Mouse (Mus musculus) thymus, adult 18-20 months (tissue): ENCODE results near the gene Zfp553.
"Not testable (repeated sequence)": the region's sequence is repeated elsewhere in the genome, so short reads cannot be mapped to it uniquely, and the experiment has no call there.

Experiments used
- DNase-seq, 2 experiments: peaks; one replicate each; pipeline ENCODE4 v3.0.0; 2022; ENCODE audit warnings: mixed read lengths in 2 of 2

Zfp553 gene

DNA sequence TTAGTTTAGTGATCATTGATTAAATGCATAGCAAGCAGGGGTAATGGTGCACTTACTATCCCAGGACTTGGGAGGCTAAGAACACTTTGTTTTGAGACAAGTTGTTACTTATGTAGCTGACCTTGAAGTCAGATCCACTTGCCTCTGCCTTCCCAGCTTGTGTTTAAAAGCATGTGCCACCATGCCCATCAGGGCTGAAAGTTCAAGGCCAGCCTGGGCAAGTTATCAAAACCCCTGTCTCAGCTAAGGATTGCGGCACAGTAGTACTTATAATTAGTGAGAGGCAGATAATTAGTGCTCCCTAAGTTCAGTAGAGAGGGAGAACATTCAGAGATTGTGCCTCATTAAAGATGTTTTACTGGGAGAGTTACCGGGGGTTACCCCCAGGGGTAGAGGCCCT is 1.9 kb downstream of the Zfp553 start:
- DNase-seq: no peak

DNA sequence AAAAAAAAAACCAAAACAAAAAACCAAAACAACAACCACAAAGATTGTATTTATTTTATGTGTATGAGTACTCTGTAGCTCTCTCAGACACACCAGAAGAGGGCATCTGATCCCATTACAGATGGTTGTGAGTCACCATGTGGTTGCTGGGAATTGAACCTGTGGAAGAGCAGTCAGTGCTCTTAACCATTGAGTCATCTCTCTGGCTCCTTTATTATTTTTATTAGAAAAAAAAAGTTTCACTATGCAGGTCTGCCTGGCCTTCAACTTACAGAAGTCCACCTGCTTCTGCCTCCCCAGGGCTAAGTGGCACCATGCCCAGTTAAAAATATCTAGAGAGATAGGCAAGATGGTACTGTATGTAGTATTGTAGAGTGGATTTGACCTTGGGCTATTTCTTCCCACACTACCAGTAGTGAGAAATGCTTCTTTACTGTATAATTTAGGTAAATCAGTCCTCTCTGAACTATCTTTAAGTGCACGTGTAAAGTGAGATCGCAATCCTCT is 10.6 kb downstream of the Zfp553 start:
- DNase-seq: no peak

DNA sequence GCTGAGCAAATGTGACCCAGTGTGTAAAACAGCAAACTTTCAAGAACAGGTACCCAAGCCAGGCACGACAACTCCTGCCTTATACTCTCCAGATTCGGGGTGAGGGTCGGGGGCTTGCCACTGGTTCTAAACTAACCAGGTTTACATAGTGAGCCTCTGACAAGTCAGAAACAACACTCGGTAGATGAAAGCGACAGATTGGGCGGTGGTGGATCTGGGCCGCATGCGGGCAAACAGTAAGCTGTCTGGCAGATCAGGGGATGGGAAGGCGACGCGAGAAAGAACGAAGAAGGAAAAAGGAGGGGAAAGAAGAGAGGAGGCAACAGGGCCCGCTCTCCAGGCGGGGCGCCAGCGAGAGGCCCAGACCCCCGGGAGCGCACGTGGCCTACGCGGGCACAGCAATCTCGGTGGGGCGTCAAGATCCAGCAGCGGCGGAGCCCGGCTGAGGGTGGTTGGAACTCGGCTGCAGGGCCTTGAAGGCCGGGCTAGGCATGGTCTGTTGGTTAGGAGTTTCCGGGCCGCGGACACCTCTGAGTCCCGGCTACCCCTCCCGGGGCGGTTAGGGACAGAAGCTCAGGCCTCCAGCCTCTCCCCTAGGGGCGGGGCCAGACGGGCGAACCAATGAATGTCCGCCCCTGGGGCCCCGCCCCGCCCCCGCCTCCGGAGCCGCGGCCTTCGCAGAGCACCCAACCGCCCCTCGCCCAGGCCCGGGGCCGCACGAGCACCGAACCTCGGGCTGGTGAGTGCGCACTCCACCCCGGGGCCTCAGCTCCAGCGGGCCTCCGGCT is 11.2 kb downstream of the Zfp553 start, which contains the start of gene Zfp771:
Gene Zfp771 (plus strand): TSS at position 405 of the 788 bp plus-strand sequence.
- DNase-seq: peak; percentile 86 to 88

DNA sequence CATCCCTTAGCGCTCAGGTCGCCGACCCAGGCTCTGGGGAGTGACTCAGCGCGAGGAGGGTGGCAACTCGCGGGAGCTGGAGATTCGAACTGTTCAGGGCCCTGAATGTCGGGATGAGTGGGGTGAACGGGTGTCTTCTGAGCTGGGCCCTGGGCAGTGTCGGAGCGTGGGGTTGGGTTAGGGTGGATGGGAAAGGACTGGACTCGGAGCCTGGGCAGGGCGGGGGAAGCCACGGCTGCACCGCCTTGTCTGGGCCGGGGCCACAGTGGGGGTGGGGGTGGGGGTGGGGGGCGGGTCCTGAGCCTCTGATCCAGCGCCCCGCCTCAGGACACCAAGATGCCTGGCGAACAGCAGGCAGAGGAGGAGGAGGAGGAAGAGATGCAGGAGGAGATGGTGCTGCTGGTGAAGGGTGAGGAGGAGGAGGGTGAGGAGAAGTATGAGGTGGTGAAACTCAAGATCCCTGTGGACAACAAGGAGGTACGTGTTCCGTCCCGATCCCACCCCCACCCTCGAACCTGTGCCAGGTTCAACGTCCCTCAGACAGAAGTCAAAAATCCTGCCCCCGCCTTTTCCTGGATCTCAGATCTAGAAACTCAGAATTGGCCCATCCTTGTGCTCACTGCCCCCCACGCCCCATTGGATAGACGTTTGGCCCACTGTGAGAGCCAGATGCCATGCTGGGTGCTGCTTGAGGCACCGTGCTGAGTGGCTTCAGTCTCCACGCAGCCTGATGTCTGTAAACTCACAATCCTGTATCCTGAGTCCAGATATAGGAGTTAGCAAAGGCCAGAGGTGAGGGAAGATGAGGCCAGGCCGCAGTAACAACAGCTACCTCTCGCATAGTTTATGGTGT is 12.0 kb downstream of the Zfp553 start:
- DNase-seq: no peak

DNA sequence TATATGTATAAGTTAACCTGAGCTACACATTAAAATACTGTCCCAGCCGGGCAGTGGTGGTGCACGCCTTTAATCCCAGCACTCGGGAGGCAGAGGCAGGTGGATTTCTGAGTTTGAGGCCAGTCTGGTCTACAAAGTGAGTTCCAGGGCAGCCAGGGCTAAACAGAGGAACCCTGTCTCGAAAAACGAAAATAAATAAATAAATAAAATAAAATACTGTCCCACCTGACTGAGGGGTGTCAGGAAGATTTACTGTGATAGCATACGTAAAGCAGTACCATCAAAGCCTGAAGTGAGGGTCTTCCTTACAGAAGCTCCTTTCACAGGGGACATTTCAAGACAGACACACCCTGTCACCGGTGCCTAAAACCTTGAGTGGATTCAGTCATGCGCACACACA is 17.6 kb downstream of the Zfp553 start:
- not testable (repeated sequence) for DNase-seq

DNA sequence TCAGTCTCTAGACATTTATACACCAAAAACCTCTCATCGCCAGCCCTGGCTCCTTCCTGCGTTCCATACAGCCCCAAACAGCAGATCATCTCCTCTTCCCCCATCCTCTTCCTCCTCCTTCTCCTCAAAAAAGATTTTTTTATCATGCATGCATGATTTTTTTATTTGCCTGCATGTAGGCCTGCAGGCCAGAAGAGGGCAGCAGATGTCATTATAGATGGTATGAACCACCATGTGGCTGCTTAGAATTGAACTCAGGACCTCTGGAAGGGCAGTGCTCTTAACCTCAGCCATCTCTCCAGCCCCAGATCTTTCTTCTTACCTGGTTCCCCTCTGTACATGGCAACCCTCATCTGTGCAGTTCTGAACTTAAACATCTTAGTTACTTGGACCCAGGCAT is 19.6 kb downstream of the Zfp553 start:
- peak in 1 of 2 experiments; percentile 23 for DNase-seq

DNA sequence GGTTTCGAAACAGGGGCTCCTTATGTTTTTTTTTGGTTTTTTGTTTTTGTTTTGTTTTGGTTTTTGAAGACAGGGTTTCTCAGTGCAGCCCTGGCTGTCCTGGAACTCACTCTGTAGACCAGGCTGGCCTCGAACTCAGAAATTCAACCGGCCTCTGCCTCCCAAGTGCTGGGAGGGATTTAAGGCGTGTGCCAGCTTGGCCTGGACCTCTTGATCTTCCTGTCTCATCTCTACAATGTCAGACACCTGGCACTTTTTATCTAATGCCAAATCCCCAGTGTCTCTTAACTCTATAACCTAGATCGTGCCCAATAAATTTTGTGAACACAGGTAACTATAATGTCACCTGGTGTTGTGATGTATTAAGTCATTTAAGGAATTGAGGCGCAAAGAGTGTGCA is 20.5 kb downstream of the Zfp553 start:
- peak in 1 of 2 experiments; percentile 22 for DNase-seq

DNA sequence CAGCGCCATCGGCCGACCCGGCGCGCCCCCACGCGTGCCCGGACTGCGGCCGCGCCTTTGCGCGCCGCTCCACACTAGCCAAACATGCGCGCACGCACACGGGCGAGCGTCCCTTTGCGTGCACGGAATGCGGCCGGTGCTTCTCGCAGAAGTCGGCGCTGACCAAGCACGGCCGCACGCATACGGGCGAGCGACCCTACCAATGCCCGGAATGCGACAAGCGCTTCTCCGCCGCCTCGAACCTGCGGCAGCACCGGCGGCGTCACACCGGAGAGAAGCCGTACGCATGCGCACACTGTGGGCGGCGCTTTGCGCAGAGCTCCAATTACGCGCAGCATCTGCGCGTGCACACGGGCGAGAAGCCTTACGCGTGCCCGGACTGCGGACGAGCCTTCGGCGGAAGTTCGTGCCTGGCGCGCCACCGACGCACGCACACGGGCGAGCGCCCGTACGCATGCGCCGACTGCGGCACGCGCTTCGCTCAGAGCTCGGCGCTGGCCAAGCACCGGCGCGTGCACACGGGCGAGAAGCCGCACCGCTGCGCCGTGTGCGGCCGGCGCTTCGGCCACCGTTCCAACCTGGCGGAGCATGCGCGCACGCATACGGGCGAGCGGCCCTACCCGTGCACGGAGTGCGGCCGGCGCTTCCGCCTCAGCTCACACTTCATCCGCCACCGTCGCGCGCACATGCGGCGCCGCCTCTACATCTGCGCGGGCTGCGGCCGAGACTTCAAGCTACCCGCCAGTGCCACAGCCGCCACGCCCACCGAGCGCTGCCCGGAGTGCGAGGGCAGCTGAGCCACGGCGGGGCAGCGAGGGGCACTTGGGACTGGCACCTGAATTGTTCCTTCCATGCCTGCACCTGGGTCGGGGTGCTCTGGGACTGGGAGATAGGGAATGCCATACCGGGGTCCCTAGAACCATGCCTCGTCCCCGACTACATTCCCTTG is 21.2 kb downstream of the Zfp553 start:
- peak; percentile 91 to 93 for DNase-seq

DNA sequence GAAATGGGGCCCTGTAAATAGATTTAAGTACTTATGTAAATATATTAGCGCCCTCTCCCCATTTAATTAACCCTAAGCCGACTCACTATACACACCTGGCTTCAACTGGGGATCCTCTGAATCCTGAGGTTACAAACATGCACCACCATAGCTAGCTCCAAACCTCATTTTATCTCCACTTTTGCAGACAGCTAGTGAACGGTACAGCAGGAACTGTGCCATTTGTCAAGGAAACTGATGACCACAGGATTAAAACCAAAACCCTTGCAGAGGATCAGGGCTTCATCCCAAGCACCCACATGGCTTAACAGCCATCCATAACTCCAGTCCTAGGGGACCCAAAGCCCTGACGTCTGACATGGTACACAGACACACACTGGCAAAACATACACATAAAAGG is 22.1 kb downstream of the Zfp553 start:
- DNase-seq: no peak

DNA sequence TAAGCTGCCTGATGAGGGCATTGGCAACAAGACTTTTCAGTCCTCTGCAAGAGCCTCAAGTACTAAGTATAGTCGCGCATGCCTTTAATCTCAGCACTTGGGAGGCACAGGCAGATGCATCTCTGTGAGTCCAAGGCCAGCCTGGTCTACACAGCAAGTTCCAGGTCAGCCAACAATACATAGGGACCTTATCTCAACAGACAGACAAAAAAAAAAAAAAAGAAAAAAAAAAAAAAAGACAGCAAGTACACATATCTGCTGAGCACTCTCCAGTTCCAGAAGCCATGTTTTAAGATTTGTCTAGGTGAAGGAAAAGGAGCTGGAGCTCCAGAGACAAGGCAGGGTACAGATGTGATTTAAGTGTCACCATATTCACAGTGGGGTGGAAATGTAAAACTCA is 23.1 kb downstream of the Zfp553 start:
- no peak for DNase-seq

DNA sequence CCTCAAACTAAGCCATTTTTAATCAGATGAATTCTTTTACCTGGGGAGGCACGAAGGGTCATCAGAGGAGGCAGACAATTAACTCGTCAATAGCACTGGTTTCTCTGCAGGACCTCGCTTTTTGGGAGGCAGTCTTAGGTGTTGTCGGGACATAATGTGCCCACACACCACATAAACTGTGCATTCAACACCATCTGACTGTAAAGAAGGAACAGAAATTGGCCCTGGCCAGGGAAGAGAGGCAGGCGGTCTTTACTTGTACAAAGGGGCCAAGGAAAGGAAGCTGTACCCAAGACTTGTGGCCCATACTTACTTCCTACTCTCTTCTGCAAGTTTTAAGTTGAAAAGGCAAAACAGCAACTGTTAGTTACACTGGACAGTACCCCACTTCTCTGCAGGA is 23.7 kb downstream of the Zfp553 start:
- no peak for DNase-seq

DNA sequence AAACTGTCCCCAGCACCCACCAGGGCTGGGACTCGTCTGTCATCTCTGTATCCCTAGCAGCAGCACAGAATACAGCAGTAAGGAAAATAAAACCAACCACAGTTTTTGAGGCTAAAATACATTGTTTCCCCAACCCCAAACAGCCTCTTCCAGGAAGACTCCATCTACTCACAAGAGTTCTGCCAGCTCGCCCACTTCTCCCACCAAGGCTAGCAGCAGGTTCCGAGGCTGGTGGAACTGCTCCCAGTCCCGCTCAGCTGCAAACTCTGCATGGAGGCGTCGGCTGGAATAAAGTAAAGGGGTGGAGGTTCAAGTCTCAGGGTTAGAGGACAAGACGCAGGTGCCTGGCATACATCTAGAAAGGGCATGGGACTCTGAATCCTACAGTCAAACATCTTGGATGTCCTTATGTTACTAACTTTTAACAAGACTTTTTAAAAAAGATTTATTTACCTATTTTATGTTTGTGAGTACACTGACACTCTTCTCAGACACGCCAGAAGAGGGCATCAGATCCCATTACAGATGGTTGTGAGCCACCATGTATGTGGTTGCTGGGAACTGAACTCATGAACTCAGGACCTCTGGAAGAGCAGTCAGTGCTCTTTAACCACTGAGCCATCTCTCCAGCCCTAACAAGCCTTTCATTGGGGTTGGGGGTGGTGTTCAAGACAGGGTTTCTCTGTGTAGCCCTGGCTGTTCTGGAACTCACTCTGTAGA is 26.5 kb downstream of the Zfp553 start:
- DNase-seq: no peak

DNA sequence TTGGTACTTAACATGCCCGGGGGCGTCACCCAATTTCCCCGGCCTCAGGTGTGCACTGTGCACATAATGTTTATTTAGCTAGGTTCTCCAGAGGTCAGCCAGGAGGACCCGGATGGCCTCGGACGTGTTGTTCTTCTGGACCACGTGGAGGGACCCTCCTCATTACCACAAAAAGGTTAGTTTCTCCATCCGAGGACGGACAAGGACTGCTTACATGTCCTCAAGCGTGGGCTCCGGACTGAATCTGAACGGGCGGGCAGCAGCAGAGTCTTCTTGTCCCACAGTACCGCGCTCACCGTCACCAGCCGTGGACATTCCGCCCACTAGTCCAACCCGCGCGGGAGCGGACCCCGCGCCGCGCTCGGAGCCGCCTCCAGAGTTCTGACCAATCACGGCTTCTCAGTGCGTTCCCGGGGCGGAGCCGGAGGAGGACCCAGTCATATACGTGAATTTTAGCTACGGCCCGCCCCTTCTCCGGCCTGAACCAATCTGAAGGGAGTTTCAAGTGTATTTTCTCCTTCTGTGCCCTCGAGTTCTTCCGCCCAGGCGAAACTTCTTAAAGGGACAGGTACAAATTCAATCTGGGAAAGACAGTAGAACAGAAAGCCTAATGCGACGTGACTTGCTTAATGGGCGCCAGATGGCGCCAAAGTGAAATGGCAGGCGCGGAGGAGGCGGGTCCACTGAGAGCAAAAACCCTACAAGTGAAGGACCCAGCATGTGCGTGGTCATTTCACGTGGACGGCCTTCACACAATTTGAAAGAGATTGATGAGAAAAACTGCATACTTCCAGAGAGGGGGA is 27.6 kb downstream of the Zfp553 start, which contains the start of gene Dctpp1:
Gene Dctpp1 (minus strand): TSS at position 401 of the 803 bp plus-strand sequence.
- peak; percentile 96 to 98 for DNase-seq

DNA sequence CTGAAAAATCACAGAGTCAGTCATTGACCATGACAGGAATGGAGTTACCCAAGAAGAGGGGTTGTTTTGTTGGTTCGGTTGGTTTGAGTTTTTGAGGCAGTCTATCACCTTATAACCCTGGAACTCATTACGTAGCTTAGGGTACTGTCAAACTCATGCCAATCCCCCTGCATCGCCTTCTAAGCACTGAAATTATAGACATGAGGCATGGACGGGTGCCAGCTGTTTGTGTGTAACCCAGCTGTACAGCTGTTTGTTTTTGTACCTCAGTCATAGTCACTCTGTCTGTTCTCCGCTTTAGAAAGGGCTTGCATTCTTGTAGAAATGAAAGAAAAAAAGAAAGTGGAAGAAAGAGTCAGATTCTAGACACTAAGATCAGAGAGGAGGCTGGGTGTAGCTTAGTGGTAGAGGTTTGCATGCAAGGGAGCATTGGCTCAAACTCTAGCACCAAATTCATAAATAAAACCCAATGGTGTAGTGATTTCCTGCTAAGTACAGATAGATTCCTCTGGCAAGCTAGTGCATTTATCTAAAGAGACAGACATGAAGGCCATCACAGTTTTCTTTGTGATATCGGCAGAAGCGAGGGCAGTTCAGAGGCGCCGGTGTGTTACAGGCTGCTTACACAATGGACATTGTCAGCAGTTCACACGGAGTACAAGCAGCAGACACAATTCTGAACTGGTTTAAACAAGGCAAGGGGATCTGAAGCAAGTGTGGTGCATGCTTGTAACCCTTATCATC is 29.5 kb downstream of the Zfp553 start:
- DNase-seq: no peak

DNA sequence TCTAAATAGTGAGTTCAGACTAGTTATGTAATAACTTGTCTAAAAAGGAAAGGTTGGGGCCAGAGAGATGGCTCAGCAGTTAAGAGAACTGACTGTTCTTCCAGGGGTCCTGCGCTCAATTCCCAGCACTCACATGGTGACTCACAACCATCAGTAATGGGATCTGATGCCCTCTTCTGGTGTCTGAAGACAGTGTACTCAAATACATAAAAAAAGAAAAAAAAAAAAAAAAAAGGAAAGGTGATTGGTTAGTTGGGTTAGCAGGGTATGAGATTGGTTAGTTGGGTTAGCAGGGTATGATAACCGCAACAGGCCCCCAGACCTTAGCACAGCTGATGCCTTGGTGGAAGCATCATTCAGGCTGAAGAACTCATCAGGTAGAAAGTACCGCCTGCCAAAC is 30.7 kb downstream of the Zfp553 start:
- no peak for DNase-seq

DNA sequence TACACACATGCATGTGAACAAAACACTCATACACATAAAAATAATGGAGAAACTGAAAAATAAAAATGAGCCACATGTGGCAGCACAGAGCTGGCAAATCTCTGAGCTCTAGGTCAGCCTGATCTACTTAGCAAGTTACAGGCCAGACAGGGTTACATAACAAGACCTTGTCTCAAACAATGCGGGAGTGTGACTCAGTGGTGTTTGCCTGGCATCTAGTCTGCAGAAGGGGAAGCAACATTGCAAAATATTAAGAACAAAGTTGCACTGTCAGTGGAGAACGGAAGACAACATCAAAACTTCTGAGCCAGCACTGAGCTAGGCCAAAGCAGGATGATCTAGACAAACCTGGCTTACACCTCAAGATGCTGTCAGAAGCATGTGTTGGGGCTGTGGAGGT is 37.4 kb downstream of the Zfp553 start:
- DNase-seq: no peak

DNA sequence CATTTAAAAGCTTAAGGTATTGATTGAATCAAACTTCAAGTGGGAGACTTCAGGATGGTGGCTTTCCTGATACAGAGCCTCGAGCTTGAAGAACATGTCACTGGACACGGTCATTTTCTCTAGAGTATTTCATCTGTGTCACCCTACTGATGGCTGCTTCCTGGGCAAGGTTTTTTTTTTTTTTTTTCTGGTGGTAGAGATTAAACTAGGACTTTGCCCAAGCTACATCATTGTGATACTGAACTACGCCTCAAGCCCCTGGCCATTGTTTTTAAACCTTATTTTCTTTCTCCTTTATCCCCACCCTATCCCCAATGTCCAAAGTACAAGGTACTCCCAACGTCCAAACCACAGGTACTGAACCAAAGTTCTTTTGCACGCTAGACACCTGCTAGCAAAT is 37.8 kb downstream of the Zfp553 start:
- no peak for DNase-seq

DNA sequence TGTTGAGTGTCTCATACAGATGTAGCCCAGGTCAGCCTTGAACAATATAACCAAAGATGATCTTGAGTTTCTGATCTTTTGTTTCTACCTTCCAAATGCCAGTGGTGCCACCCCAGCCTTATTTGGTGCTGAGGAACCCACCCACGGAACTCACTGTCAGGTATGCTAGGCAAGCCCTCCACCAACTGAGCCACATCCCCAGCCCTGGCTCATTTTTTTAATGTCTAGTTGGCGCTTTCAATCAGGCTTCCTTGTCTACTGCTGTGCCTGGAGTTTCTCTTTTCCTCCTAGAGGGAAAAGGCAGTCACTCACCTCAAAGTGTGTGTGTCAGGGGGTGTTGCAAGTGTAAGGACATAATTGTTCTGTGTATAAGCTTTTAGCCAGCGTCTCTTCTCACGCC is 38.2 kb downstream of the Zfp553 start:
- DNase-seq: no peak

DNA sequence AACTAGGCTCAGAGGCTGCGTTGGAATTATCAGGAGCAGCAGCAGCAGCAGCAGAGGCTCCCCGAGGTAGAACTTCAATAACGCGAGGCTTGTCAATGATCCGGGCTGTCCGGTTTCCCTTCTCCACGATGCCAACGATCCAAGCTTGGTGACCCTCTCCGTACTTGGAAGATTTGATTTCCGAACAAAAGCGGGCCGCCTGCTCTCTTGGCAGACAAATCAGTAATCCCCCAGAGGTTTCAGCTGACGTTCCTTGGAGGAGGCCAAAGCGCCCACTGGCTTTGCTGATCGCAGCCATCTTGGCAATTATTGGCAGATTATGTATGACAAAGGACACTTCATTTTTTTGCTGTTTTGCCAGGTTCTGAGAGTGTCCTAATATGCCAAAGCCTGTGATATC is 39.7 kb downstream of the Zfp553 start:
- DNase-seq: no peak
